Mouse (Mus musculus): ENCODE results near the gene Clptm1. TPM values are rescaled to one million over a fixed set of nuclear protein-coding genes. Genes with fewer than 3 reads are reported as not detected.

The Clptm1 gene
- polyA plus RNA-seq, 1 experiment from 2014 or later, result 94.1 TPM

DNA sequence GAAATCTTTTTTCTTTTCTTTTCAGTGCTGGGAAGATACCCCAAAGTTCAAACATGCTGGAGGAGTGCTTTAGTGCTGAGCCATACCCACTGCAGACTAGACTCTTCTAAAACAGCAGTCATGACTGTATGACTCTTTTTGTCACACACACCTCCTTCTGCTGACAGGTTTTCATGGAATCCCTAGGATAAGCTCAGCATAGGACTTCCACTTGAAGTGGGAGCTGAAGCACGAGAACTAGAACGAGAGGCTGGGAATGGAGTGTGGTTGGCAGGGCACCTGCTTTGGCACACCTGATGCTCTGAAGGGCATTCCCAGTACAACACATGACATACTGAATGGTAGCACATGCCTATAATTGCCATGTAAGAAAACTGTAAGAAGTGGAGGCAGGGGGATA lies 12.2 kb downstream of the Clptm1 start:
- Histone ChIP-seq H3K9me3 (ENCODE audit: control insufficient read depth, low read length) (no peaks in the 10 kb centered on the region), H3K27me3 (ENCODE audit: control insufficient read depth, insufficient read depth, low read length) (no peaks in the 10 kb centered on the region), H3K27ac (ENCODE audit: low read depth, low read length) (no peak overlapping the region), H3K4me3 (ENCODE audit: low read depth, low read length) (no peak overlapping the region), H3K4me2 (no peak overlapping the region), H3K36me3 (ENCODE audit: control insufficient read depth, insufficient read depth, low read length) (peaks cover 13% of the 10 kb centered on the region; the same call in 1 of the 2 replicates), H3K4me1 (ENCODE audit: control insufficient read depth, insufficient read depth, low read length) (no peaks in the 10 kb centered on the region), H3K9ac (ENCODE audit: low read length) (no peak overlapping the region)
- no peak for DNase-seq (ENCODE audit: low spot score, missing footprints)
- no peak for ATAC-seq (ENCODE audit: low FRiP score)
- 95% methylated on average over 2 of the region's 2 CpGs for WGBS

DNA sequence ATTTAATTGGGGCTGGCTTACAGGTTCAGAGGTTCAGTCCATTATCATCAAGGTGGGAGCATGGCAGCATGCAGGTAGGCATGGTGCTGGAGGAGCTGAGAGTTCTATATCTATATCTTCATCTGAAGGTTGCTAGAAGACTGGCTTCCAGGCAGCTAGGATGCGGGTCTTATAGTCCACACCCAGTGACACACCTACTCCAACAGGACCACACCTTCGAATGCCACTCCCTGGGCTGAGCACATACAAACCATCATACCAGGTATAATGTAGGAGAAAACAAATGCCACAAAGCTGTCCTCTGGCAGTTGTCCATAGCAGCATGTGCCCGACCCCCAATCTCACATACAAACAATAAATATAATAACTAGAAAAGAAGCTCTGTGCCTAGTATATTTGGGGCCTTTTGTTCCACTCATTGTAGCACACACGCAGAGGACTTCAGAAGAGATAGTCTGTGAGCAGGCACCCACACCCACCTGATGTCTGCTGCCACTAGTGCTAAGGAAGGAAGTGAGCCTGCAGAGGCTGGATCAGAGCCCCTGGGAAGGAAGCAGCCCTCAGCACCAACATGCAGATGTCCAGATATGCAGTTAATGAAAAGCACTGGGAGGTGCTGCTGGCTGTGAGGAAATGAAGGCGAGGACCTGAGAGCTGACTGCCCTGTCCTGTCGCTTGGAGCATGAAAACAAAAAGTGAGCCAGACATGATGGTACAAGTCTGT lies 13.6 kb downstream of the Clptm1 start:
- ATAC-seq (ENCODE audit: low FRiP score), result no peak
- 91% methylated on average over 6 of the region's 6 CpGs for WGBS
- Histone ChIP-seq H3K9me3 (ENCODE audit: control insufficient read depth, low read length) (no peaks in the 10 kb centered on the region), H3K27ac (ENCODE audit: low read depth, low read length) (no peak overlapping the region), H3K4me3 (ENCODE audit: low read depth, low read length) (no peak overlapping the region), H3K36me3 (ENCODE audit: control insufficient read depth, insufficient read depth, low read length) (peaks cover 19% of the 10 kb centered on the region; the same call in 1 of the 2 replicates), H3K9ac (ENCODE audit: low read length) (no peak overlapping the region), H3K4me1 (ENCODE audit: control insufficient read depth, insufficient read depth, low read length) (no peaks in the 10 kb centered on the region), H3K27me3 (ENCODE audit: control insufficient read depth, insufficient read depth, low read length) (no peaks in the 10 kb centered on the region), H3K4me2 (no peak overlapping the region)
- DNase-seq (ENCODE audit: low spot score, missing footprints), result no peak

DNA sequence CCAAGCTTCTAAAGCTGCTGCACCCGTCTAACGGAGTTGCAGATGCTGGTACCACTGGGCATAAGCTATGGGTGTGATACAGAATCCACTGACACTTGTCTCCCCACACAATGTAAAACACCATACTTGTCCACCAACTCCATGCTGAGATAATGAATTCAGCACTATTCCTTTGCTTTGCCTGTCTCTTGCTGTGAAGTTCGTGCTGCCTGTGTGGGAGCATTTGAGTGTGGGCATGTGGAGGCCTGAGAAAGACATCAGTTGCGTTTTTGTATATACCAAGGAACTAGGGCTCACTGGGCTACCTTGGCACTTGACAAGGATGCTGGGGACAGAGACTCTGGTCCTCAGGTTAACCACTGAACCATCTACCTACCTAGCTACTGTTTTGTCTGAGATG lies 23.6 kb downstream of the Clptm1 start:
- Histone ChIP-seq H3K27ac (ENCODE audit: low read depth, low read length) (no peak overlapping the region), H3K4me3 (ENCODE audit: low read depth, low read length) (no peak overlapping the region), H3K9me3 (ENCODE audit: control insufficient read depth, low read length) (no peaks in the 10 kb centered on the region), H3K4me2 (no peak overlapping the region), H3K36me3 (ENCODE audit: control insufficient read depth, insufficient read depth, low read length) (peaks cover 44% of the 10 kb centered on the region), H3K27me3 (ENCODE audit: control insufficient read depth, insufficient read depth, low read length) (no peaks in the 10 kb centered on the region), H3K9ac (ENCODE audit: low read length) (no peak overlapping the region), H3K4me1 (ENCODE audit: control insufficient read depth, insufficient read depth, low read length) (no peaks in the 10 kb centered on the region)
- DNase-seq (ENCODE audit: low spot score, missing footprints) (no peak), ATAC-seq (ENCODE audit: low FRiP score) (no peak)
- 92% methylated on average over 4 of the region's 4 CpGs for WGBS

DNA sequence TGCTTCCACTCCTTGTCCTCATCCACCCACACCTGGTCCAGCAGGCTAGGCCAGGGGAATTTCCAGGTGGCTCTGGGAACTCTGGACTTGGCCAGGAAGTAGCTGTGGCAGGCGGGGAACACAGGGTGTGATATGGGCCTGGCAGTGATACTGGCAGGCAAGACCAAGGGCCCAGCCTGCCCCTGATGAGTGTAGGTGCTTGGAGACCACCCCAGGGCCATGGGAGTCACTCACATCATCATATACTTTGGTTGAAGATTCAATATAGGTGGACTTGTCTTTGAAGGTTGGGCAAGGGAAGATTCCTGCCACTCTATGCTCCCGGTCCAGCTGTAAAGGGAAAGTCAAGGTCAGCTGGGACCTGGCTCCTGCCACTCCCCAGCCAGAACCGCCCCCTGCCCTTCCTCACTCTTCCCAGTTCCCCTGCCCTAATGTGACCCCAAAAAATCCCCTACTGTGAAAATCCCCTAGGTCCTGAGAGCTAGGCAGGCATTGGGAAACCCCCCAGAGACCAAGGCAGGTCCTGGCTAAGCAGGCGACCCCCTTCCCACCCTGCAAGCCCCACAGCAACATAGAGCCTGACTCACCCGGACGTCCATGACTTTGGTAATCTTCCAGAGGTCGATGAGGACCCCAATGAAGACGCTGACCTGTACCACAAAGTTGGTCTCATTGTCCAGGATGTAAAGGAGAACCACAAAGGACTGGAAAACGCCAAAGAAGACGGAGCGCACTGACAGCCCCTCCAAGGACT lies 29.6 kb downstream of the Clptm1 start:
- H3K36me3 ChIP-seq (ENCODE audit: control insufficient read depth, insufficient read depth, low read length), result peaks cover 44% of the 10 kb centered on the region
- no peak overlapping the region for H3K9ac ChIP-seq (ENCODE audit: low read length)
- no peaks in the 10 kb centered on the region for H3K4me1 ChIP-seq (ENCODE audit: control insufficient read depth, insufficient read depth, low read length)
- WGBS, result 90% methylated on average over 11 of the region's 11 CpGs
- no peak overlapping the region for H3K4me2 ChIP-seq
- H3K27ac ChIP-seq (ENCODE audit: low read depth, low read length), result no peak overlapping the region
- no peak for DNase-seq (ENCODE audit: low spot score, missing footprints)
- H3K4me3 ChIP-seq (ENCODE audit: low read depth, low read length), result no peak overlapping the region
- H3K9me3 ChIP-seq (ENCODE audit: control insufficient read depth, low read length), result no peaks in the 10 kb centered on the region
- no peak for ATAC-seq (ENCODE audit: low FRiP score)
- H3K27me3 ChIP-seq (ENCODE audit: control insufficient read depth, insufficient read depth, low read length), result no peaks in the 10 kb centered on the region

DNA sequence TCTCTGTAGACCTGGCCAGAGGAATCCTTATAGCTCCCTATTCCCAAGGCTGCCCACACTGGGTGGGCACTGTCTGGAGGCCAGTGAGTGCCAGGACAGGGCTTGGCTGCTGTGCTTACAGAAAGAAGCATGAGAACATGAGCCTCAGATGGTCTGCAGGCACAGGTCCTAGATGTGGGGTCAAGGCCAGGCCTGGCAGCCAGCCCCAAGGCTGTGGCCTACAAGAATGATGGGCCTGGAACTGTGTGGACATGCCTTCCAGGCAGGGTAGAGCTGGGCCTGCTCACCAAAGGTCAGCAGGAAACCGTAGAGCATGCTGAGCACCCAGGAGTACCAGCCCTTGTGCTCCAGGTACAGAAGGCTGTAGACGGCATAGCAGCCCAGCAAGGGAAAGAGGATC lies 30.2 kb downstream of the Clptm1 start:
- DNase-seq (ENCODE audit: low spot score, missing footprints) (no peak), ATAC-seq (ENCODE audit: low FRiP score) (no peak)
- H3K4me3 ChIP-seq (ENCODE audit: low read depth, low read length), result no peak overlapping the region
- WGBS, result 100% methylated on average over 2 of the region's 2 CpGs
- H3K9me3 ChIP-seq (ENCODE audit: control insufficient read depth, low read length), result no peaks in the 10 kb centered on the region
- H3K27me3 ChIP-seq (ENCODE audit: control insufficient read depth, insufficient read depth, low read length), result no peaks in the 10 kb centered on the region
- H3K4me1 ChIP-seq (ENCODE audit: control insufficient read depth, insufficient read depth, low read length), result no peaks in the 10 kb centered on the region
- H3K9ac ChIP-seq (ENCODE audit: low read length), result no peak overlapping the region
- H3K4me2 ChIP-seq, result no peak overlapping the region
- peaks cover 43% of the 10 kb centered on the region for H3K36me3 ChIP-seq (ENCODE audit: control insufficient read depth, insufficient read depth, low read length)
- no peak overlapping the region for H3K27ac ChIP-seq (ENCODE audit: low read depth, low read length)

DNA sequence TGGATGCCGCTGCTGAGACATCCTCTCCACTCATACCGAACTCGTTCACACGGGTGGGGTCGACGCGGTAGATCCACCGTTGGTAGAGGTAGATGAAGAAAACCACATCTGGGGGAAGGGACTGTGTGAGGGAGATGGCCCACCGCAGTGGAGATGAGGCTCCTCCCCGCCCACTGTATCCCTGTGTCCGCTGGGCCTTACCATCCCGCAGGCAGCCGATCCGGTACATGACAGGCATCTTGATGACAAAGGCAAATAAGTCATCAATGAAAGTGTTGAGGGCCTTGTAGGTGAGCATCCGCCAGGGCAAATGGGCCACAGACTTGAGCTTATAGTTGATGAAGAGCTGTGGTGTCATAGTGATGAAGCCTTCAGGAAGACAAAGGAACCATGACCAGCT lies 31.0 kb downstream of the Clptm1 start:
- DNase-seq (ENCODE audit: low spot score, missing footprints), result no peak
- ATAC-seq (ENCODE audit: low FRiP score), result no peak
- no peak overlapping the region for H3K4me2 ChIP-seq
- no peak overlapping the region for H3K9ac ChIP-seq (ENCODE audit: low read length)
- H3K27me3 ChIP-seq (ENCODE audit: control insufficient read depth, insufficient read depth, low read length), result no peaks in the 10 kb centered on the region
- H3K4me3 ChIP-seq (ENCODE audit: low read depth, low read length), result no peak overlapping the region
- peaks cover 35% of the 10 kb centered on the region for H3K36me3 ChIP-seq (ENCODE audit: control insufficient read depth, insufficient read depth, low read length)
- 95% methylated on average over 15 of the region's 15 CpGs for WGBS
- no peaks in the 10 kb centered on the region for H3K4me1 ChIP-seq (ENCODE audit: control insufficient read depth, insufficient read depth, low read length)
- H3K9me3 ChIP-seq (ENCODE audit: control insufficient read depth, low read length), result no peaks in the 10 kb centered on the region
- H3K27ac ChIP-seq (ENCODE audit: low read depth, low read length), result no peak overlapping the region

DNA sequence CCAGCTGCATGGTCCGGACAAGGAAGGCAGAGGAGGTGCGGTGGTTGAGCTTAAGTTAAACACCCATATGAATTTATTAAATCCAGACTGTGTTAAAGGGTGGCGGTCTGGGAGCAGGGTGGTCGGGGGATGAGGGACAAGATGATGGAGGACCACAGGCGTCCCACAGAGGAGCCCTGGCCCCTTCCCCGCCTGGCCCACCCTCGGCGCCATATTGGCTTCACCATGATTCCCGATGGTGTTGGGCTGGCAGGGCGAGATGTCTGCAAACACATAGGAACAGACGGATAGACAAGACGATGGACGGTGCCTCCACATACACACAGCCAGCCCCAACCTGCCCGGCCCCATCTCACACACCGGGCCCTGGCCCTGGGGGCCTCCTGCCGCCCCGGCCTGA lies 31.6 kb downstream of the Clptm1 start:
- WGBS, result 91% methylated on average over 17 of the region's 17 CpGs
- no peaks in the 10 kb centered on the region for H3K9me3 ChIP-seq (ENCODE audit: control insufficient read depth, low read length)
- no peak overlapping the region for H3K4me3 ChIP-seq (ENCODE audit: low read depth, low read length)
- H3K9ac ChIP-seq (ENCODE audit: low read length), result no peak overlapping the region
- 0 out of 2 replicates have a peak, but pooled peaks cover 3% of the 10 kb centered on the region for H3K4me1 ChIP-seq (ENCODE audit: control insufficient read depth, insufficient read depth, low read length)
- ATAC-seq (ENCODE audit: low FRiP score), result no peak
- no peak for DNase-seq (ENCODE audit: low spot score, missing footprints)
- H3K4me2 ChIP-seq, result no peak overlapping the region
- no peaks in the 10 kb centered on the region for H3K27me3 ChIP-seq (ENCODE audit: control insufficient read depth, insufficient read depth, low read length)
- peaks cover 33% of the 10 kb centered on the region for H3K36me3 ChIP-seq (ENCODE audit: control insufficient read depth, insufficient read depth, low read length)
- no peak overlapping the region for H3K27ac ChIP-seq (ENCODE audit: low read depth, low read length)

DNA sequence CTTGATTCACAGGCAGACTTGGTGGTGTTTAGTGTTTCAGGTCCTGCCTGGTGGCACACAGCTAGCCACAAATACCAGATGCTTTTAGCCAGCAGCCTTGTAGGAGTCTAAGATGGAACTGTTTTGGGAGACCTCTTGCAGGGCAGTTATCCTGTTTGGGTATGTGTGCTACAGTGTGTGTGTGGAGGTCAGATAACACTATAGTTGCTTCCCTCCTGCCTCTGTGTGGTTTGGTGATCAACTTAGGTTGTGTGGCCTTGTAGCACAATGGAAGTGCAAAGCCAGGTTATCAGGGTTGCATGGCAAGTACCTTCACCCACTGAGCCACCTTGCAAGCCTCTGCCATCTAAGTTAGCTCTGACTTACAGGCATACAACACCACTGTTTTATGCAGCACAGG lies 32.1 kb downstream of the Clptm1 start:
- no peak for ATAC-seq (ENCODE audit: low FRiP score)
- no peak overlapping the region for H3K4me3 ChIP-seq (ENCODE audit: low read depth, low read length)
- H3K4me2 ChIP-seq, result no peak overlapping the region
- H3K27ac ChIP-seq (ENCODE audit: low read depth, low read length), result no peak overlapping the region
- H3K9me3 ChIP-seq (ENCODE audit: control insufficient read depth, low read length), result no peaks in the 10 kb centered on the region
- 0 out of 2 replicates have a peak, but pooled peaks cover 3% of the 10 kb centered on the region for H3K4me1 ChIP-seq (ENCODE audit: control insufficient read depth, insufficient read depth, low read length)
- H3K27me3 ChIP-seq (ENCODE audit: control insufficient read depth, insufficient read depth, low read length), result no peaks in the 10 kb centered on the region
- H3K9ac ChIP-seq (ENCODE audit: low read length), result no peak overlapping the region
- peaks cover 30% of the 10 kb centered on the region for H3K36me3 ChIP-seq (ENCODE audit: control insufficient read depth, insufficient read depth, low read length)
- DNase-seq (ENCODE audit: low spot score, missing footprints), result no peak

DNA sequence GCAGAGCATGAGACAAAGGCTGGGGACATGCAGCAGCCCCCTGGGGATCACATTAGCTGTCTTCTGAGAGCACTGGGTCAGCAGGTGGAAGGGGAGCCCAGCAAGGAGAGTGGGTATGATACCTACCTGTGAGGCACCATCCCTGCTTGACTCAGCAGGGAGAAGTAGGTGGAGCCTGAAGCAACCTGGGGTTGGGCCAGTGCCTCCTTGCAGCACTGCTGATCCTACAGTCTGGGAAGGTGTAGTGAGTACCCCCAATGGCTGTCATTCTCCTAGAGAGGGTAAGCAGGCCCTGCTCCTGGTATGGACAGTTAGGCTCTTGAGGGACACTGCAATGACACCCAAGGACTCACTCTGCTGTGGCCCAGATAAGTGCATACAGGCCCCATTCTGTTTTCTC lies 32.6 kb downstream of the Clptm1 start:
- H3K27ac ChIP-seq (ENCODE audit: low read depth, low read length), result no peak overlapping the region
- H3K9me3 ChIP-seq (ENCODE audit: control insufficient read depth, low read length), result no peaks in the 10 kb centered on the region
- H3K4me2 ChIP-seq, result no peak overlapping the region
- H3K27me3 ChIP-seq (ENCODE audit: control insufficient read depth, insufficient read depth, low read length), result no peaks in the 10 kb centered on the region
- no peak for ATAC-seq (ENCODE audit: low FRiP score)
- no peak overlapping the region for H3K9ac ChIP-seq (ENCODE audit: low read length)
- H3K4me3 ChIP-seq (ENCODE audit: low read depth, low read length), result no peak overlapping the region
- 0 out of 2 replicates have a peak, but pooled peaks cover 3% of the 10 kb centered on the region for H3K4me1 ChIP-seq (ENCODE audit: control insufficient read depth, insufficient read depth, low read length)
- no peak for DNase-seq (ENCODE audit: low spot score, missing footprints)
- peaks cover 28% of the 10 kb centered on the region for H3K36me3 ChIP-seq (ENCODE audit: control insufficient read depth, insufficient read depth, low read length)

Measured in midbrain, embryonic 11.5 days (tissue).